Mouse (Mus musculus): ENCODE data around the gene Pip4k2b. TPM values are rescaled to one million over a fixed set of nuclear protein-coding genes. Genes with fewer than 3 reads are reported as not detected.

Pip4k2b gene
- total and polyA plus RNA-seq, 3 experiments = 13.8 to 21.4 (median 20.8) TPM

DNA sequence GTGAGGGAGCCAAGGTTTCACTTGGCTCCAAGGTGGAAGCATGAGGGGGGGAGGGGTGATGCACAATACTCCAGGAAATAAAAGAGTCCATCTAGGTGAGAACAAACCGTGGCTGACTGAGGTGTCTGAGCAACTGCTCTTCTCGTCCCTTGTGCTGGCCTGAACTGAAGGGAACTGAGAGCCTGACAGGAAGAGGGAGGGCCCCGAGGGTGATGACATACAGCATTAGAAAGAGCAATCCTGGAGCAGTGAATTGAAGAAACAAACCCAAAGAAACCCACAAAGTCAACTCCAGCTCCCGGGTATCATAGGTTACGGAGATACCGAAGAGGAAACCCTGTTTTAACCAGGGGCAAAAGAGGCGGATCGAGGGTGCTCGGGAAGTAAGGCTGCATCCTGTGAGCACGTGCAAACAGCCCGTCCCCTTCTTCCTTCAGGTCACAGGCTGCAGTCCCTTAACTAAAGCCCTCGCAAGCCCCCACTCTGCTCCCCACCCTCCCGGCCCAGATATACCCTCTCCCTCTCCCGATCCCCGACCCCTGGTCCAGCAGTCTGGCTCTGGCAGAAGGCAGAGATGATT is 26.1 kb downstream of the Pip4k2b start:
- no peak overlapping the region for H3K27ac ChIP-seq
- intact Hi-C loops (cut with DNase I) = no loop called here

DNA sequence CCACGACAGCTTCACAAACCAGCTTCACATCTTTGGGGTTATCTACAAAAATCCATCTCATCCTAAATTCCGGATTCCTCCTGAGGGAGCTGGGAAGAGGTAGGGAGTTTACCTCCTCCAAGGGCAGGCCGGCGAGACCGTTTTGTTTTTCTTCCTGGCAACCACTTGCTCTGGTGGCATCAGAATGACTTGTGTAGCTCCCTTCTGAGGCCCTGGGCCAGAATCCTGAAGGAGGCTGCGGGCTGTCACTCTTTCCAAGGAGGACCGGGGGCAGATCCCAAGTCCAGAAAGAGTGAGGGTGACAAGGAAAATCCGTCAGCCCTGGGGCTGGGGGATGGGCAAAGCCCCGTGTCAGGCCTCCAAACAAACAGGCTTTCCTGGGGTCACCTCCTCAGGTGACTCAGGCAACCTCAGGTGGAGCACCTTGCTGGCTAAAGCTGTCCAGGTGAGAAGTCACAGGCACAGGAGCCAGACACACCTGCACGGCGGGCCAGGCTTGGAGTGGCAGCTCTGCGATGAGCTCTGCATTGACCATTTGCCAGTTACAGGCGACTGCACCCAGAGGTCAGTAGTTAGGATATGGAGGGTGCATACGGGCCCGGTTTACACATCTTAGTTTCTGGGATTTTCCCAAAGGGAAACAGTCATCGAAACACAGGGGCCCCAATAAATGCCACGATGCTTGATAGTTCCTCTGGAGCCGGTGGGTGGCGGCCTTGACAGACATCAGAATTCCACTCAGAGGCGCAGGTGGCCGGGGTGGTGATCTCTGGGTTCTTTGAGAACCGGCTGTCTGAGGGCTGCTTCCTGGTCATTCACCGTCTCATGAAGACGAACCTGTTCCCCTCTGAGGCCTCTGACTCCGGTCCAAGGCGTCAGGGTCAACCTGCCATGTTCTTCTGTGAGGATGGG is 26.9 kb downstream of the Pip4k2b start:
- H3K9ac ChIP-seq (ENCODE audit: low read depth, low read length) = no peak overlapping the region
- H3K79me2 ChIP-seq (replicated peaks; ENCODE audit: control insufficient read depth, insufficient read depth, low read length) = no peaks in the 10 kb centered on the region
- no peaks in the 10 kb centered on the region for H3K27me3 ChIP-seq (ENCODE audit: control insufficient read depth, insufficient read depth, low read length)
- DNase-seq = no peak
- no peak overlapping the region for H3K4me3 ChIP-seq
- no peak overlapping the region for H3K27ac ChIP-seq
- WGBS = 83% methylated on average over 26 of the region's 26 CpGs
- no peaks in the 10 kb centered on the region for H3K36me3 ChIP-seq (ENCODE audit: control insufficient read depth, insufficient read depth, low read length)
- TF ChIP-seq CTCF (IDR thresholded peaks at IDR 0.05) (no peak), POLR2A (IDR thresholded peaks at IDR 0.05; ENCODE audit: insufficient read depth, low read depth, low read length) (no peak), EP300 (IDR thresholded peaks at IDR 0.05; ENCODE audit: insufficient read depth, low read depth, low read length) (no peak)
- intact Hi-C loops (cut with DNase I) = no loop called here
- H3K4me1 ChIP-seq (ENCODE audit: control insufficient read depth, insufficient read depth, low read length) = peaks cover 2% of the 10 kb centered on the region; the same call in 1 of the 2 replicates

More for the DNA sequence above, 26.1 kb downstream of the Pip4k2b start:
- DNase-seq = peak in 1 of 2 experiments; percentile 45
- H3K27me3 ChIP-seq (ENCODE audit: control insufficient read depth, insufficient read depth, low read length) = no peaks in the 10 kb centered on the region
- no peak overlapping the region for H3K9ac ChIP-seq (ENCODE audit: low read depth, low read length)
- H3K36me3 ChIP-seq (ENCODE audit: control insufficient read depth, insufficient read depth, low read length) = no peaks in the 10 kb centered on the region
- TF ChIP-seq EP300 (IDR thresholded peaks at IDR 0.05; ENCODE audit: insufficient read depth, low read depth, low read length) = no peak
- TF ChIP-seq POLR2A (IDR thresholded peaks at IDR 0.05; ENCODE audit: insufficient read depth, low read depth, low read length) = no peak
- TF ChIP-seq CTCF (IDR thresholded peaks at IDR 0.05) = no peak
- no peak overlapping the region for H3K4me3 ChIP-seq
- H3K4me1 ChIP-seq (ENCODE audit: control insufficient read depth, insufficient read depth, low read length) = peaks cover 2% of the 10 kb centered on the region; the same call in 1 of the 2 replicates
- 38% methylated on average over 15 of the region's 15 CpGs for WGBS
- H3K79me2 ChIP-seq (replicated peaks; ENCODE audit: control insufficient read depth, insufficient read depth, low read length) = no peaks in the 10 kb centered on the region

DNA sequence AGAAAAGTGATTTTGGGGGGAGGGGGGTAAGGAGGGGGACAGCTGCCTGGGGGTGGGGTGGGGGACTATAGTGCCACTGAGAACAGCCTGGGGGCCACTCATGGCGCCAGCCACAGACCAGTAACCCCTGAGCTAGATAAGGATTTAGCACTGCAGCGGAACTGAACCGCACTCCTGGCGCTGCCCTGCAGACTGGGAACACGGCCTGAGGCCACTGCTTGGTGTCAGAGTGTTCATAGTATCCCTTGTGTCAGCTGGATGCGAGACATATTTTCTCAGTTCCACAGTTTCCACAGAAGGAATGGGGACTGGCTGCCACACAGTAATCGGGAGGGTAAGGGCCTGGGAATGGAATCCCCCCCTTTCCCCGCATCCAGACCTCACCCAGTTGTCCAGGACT is 28.5 kb downstream of the Pip4k2b start:
- Histone ChIP-seq H3K4me1 (ENCODE audit: control insufficient read depth, insufficient read depth, low read length) (peaks cover 2% of the 10 kb centered on the region; the same call in 1 of the 2 replicates), H3K9ac (ENCODE audit: low read depth, low read length) (no peak overlapping the region), H3K27ac (no peak overlapping the region), H3K27me3 (ENCODE audit: control insufficient read depth, insufficient read depth, low read length) (no peaks in the 10 kb centered on the region), H3K36me3 (ENCODE audit: control insufficient read depth, insufficient read depth, low read length) (no peaks in the 10 kb centered on the region), H3K79me2 (replicated peaks; ENCODE audit: control insufficient read depth, insufficient read depth, low read length) (no peaks in the 10 kb centered on the region), H3K4me3 (no peak overlapping the region)
- DNase-seq = no peak
- intact Hi-C loops (cut with DNase I) = no loop called here
- TF ChIP-seq POLR2A (IDR thresholded peaks at IDR 0.05; ENCODE audit: insufficient read depth, low read depth, low read length) (no peak), EP300 (IDR thresholded peaks at IDR 0.05; ENCODE audit: insufficient read depth, low read depth, low read length) (no peak), CTCF (IDR thresholded peaks at IDR 0.05) (no peak)
- WGBS = 90% methylated on average over 8 of the region's 8 CpGs

DNA sequence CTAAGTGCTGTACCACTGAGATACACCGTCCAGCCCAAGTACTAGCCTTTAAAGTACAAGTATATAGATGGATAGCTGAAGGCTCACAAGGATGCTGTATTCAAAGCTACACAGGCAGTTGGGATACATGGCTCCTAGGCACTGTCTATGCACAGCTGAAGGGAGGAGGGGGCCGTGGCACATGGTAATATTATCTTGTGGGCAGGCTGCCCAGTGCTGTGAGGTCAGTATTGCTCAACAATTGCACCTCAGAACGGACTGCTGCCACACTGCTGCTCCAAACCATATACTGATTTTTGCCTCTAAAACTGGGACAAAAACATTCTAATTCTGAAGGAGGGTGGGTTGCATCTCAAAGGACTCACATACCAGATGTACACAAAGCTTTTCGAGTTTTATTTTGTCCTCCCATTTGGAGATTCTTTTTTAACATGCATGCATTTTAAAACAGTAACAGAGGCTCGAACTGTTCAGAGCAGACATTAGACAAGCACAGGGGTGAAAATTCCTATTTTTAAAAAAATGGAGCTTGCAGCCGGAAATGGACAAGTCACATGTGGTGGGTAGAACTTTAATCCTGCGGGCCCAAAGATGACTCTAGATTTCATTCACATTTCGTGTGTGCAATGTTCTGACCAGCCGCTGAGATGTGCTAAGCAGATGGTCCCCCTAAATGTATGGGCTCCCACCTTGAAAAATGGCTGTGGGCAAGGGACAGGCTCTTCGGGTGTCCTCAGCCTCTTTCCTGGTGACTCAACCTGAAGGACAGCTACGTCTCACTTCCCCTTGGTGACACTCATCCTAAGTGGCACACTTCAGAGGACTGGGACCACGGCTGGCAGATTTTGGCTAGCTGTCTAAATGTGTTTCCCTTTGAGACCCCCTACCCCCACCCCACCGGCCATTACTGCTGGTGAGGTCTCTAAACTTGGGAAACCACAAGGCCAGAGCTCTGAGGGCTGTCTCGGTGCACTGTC is 29.4 kb downstream of the Pip4k2b start:
- DNase-seq = peak in 1 of 2 experiments; percentile 60
- peaks cover 2% of the 10 kb centered on the region; the same call in 1 of the 2 replicates for H3K4me1 ChIP-seq (ENCODE audit: control insufficient read depth, insufficient read depth, low read length)
- H3K27me3 ChIP-seq (ENCODE audit: control insufficient read depth, insufficient read depth, low read length) = no peaks in the 10 kb centered on the region
- H3K4me3 ChIP-seq = no peak overlapping the region
- no peak overlapping the region for H3K9ac ChIP-seq (ENCODE audit: low read depth, low read length)
- H3K79me2 ChIP-seq (replicated peaks; ENCODE audit: control insufficient read depth, insufficient read depth, low read length) = no peaks in the 10 kb centered on the region
- WGBS = 73% methylated on average over 14 of the region's 14 CpGs
- TF ChIP-seq CTCF (IDR thresholded peaks at IDR 0.05) (no peak), EP300 (IDR thresholded peaks at IDR 0.05; ENCODE audit: insufficient read depth, low read depth, low read length) (no peak), POLR2A (IDR thresholded peaks at IDR 0.05; ENCODE audit: insufficient read depth, low read depth, low read length) (no peak)
- intact Hi-C loops (cut with DNase I) = no loop called here
- H3K27ac ChIP-seq = no peak overlapping the region
- H3K36me3 ChIP-seq (ENCODE audit: control insufficient read depth, insufficient read depth, low read length) = no peaks in the 10 kb centered on the region

DNA sequence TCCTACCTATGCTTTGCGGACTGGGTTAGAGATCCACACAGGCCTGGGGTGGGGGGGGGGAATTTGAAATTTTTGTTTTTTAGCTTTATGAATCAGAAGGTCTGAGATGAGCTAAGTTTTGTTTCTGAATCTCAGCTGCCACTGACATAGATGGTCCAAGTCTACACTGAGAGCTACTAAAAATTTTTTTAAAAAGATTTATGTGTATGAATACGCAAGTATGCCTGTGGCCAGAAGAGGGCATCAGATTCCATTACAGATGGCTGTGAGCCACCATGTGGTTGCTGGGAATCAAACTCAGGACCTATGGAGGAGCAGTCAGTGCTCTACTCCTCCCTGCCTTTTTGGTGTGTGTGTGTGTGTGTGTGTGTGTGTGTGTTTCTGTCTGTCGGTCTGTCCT is 30.1 kb downstream of the Pip4k2b start:
- TF ChIP-seq POLR2A (IDR thresholded peaks at IDR 0.05; ENCODE audit: insufficient read depth, low read depth, low read length) = no peak
- no peak for TF ChIP-seq EP300 (IDR thresholded peaks at IDR 0.05; ENCODE audit: insufficient read depth, low read depth, low read length)
- peak; percentile 37 for TF ChIP-seq CTCF (IDR thresholded peaks at IDR 0.05)
- no peaks in the 10 kb centered on the region for H3K79me2 ChIP-seq (replicated peaks; ENCODE audit: control insufficient read depth, insufficient read depth, low read length)
- no peak for DNase-seq
- H3K9ac ChIP-seq (ENCODE audit: low read depth, low read length) = no peak overlapping the region
- no peaks in the 10 kb centered on the region for H3K27me3 ChIP-seq (ENCODE audit: control insufficient read depth, insufficient read depth, low read length)
- H3K27ac ChIP-seq = no peak overlapping the region
- H3K4me3 ChIP-seq = no peak overlapping the region
- WGBS = 91% methylated on average over 3 of the region's 3 CpGs
- intact Hi-C loops (cut with DNase I) = no loop called here
- H3K4me1 ChIP-seq (ENCODE audit: control insufficient read depth, insufficient read depth, low read length) = peaks cover 2% of the 10 kb centered on the region; the same call in 1 of the 2 replicates
- H3K36me3 ChIP-seq (ENCODE audit: control insufficient read depth, insufficient read depth, low read length) = no peaks in the 10 kb centered on the region

All from heart, adult 2 months (tissue).